Mouse (Mus musculus): ENCODE data around the gene Acad8.

DNA sequence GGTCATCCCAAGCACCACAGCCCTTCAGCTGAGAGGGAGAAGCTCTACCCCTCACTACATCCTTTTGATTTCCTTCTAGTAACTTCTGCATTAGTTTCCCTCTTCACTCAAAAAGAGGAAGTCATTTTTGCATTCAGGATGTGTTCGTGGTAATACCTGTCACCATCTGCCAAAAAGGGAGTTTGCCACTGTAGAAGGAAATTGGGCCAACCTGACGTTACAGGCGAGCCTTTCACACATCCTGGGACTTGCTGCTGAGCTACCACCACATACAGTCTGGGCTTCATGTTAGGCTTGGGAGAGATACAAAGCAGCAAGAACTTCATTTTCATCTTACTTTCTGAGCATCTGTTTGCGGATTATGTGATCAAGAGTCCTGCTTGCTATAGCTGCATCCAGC, 24.3 kb upstream of the Acad8 start:
- TF ChIP-seq POLR2AphosphoS5 (IDR thresholded peaks at IDR 0.05; ENCODE audit: insufficient replicate concordance, low read depth, low read length) (no peak), CTCF (IDR thresholded peaks at IDR 0.05; ENCODE audit: low read depth, low read length) (no peak), GATA1 (IDR thresholded peaks at IDR 0.05; ENCODE audit: borderline replicate concordance, low read length) (no peak)

Measured in G1E (cell line).